Mouse (Mus musculus) heart, postnatal 0 days (tissue): ENCODE data around the gene Defa20.
"Not testable (repeated sequence)": the region's sequence is repeated elsewhere in the genome, so short reads cannot be mapped to it uniquely, and the experiment has no call there.

Experiments
- CTCF ChIP-seq: IDR thresholded peaks from 2 replicates; pipeline ENCODE4 v1.5.1; 2016; ENCODE audit warnings: antibody characterized with exemption, control low read depth, low read depth
- EP300 ChIP-seq: IDR thresholded peaks from 2 replicates; pipeline ENCODE4 v1.6.1; 2016; ENCODE audit warnings: antibody characterized with exemption, low read depth

- not testable (repeated sequence) for TF ChIP-seq CTCF, EP300
These were observed at the start of gene Defa20 for GRCm38 (mm10) chr8:21508958-21509357.
